Mouse (Mus musculus): Measurements from ENCODE around the gene Krtap1-5. TPM values are rescaled to one million over a fixed set of nuclear protein-coding genes. Genes with fewer than 3 reads are reported as not detected.

Gene Krtap1-5
- polyA plus RNA-seq, 1 experiment from 2014 or later: not detected

Other genes with a start within 250 kb of the Krtap1-5 start
- 0.27 and 0.30 TPM in 2 replicates for gene Krt26, start 243.1 kb downstream of the Krtap1-5 start, polyA plus RNA-seq (2016; fragmentation: Nextera tagmentation; extraction: Ambion mirVana)
- not detected in 2 replicates for gene Krt27, start 229.9 kb downstream of the Krtap1-5 start, polyA plus RNA-seq (2016; fragmentation: Nextera tagmentation; extraction: Ambion mirVana)
- gene Krt28, start 206.1 kb downstream of the Krtap1-5 start, polyA plus RNA-seq (2016; fragmentation: Nextera tagmentation; extraction: Ambion mirVana): 0.21 and 0.27 TPM in 2 replicates
- 32.7 and 39.8 TPM in 2 replicates for gene Krt10, start 191.7 kb downstream of the Krtap1-5 start, polyA plus RNA-seq (2016; fragmentation: Nextera tagmentation; extraction: Ambion mirVana)
- 0.12 TPM in 1 of 2 replicates, not detected in the other for gene Krt12, start 158.8 kb downstream of the Krtap1-5 start, polyA plus RNA-seq (2016; fragmentation: Nextera tagmentation; extraction: Ambion mirVana)
- 0.35 TPM in 2 replicates for gene Krt20, start 142.9 kb downstream of the Krtap1-5 start, polyA plus RNA-seq (2016; fragmentation: Nextera tagmentation; extraction: Ambion mirVana)
- gene Krt23, start 87.9 kb downstream of the Krtap1-5 start, polyA plus RNA-seq (2016; fragmentation: Nextera tagmentation; extraction: Ambion mirVana): 0.22 TPM in 1 of 2 replicates, not detected in the other
- gene Krt39, start 59.7 kb downstream of the Krtap1-5 start, polyA plus RNA-seq (2016; fragmentation: Nextera tagmentation; extraction: Ambion mirVana): not detected in 2 replicates
- gene Krt40, start 37.9 kb downstream of the Krtap1-5 start, polyA plus RNA-seq (2016; fragmentation: Nextera tagmentation; extraction: Ambion mirVana): not detected in 2 replicates
- gene Krtap3-3, start 30.2 kb downstream of the Krtap1-5 start, polyA plus RNA-seq (2016; fragmentation: Nextera tagmentation; extraction: Ambion mirVana): not detected in 2 replicates
- not detected in 2 replicates for gene Krtap3-2, start 24.2 kb downstream of the Krtap1-5 start, polyA plus RNA-seq (2016; fragmentation: Nextera tagmentation; extraction: Ambion mirVana)
- not detected in 2 replicates for gene Gm11939, start 21.6 kb downstream of the Krtap1-5 start, polyA plus RNA-seq (2016; fragmentation: Nextera tagmentation; extraction: Ambion mirVana)
- not detected in 2 replicates for gene Krtap3-1, start 14.4 kb downstream of the Krtap1-5 start, polyA plus RNA-seq (2016; fragmentation: Nextera tagmentation; extraction: Ambion mirVana)
- not detected in 2 replicates for gene Krtap1-4, start 2.6 kb upstream of the Krtap1-5 start, polyA plus RNA-seq (2016; fragmentation: Nextera tagmentation; extraction: Ambion mirVana)
- not detected in 2 replicates for gene Krtap1-3, start 10.3 kb upstream of the Krtap1-5 start, polyA plus RNA-seq (2016; fragmentation: Nextera tagmentation; extraction: Ambion mirVana)
- not detected in 2 replicates for gene Krtap9-3, start 17.1 kb upstream of the Krtap1-5 start, polyA plus RNA-seq (2016; fragmentation: Nextera tagmentation; extraction: Ambion mirVana)
- not detected in 2 replicates for gene Gm11938, start 22.3 kb upstream of the Krtap1-5 start, polyA plus RNA-seq (2016; fragmentation: Nextera tagmentation; extraction: Ambion mirVana)
- not detected in 2 replicates for gene Gm11937, start 29.2 kb upstream of the Krtap1-5 start, polyA plus RNA-seq (2016; fragmentation: Nextera tagmentation; extraction: Ambion mirVana)
- not detected in 2 replicates for gene Krtap2-4, start 33.8 kb upstream of the Krtap1-5 start, polyA plus RNA-seq (2016; fragmentation: Nextera tagmentation; extraction: Ambion mirVana)
- gene Gm11562, start 39.4 kb upstream of the Krtap1-5 start, polyA plus RNA-seq (2016; fragmentation: Nextera tagmentation; extraction: Ambion mirVana): not detected in 2 replicates
- gene Krtap4-1, start 47.2 kb upstream of the Krtap1-5 start, polyA plus RNA-seq (2016; fragmentation: Nextera tagmentation; extraction: Ambion mirVana): not detected in 2 replicates
- not detected in 2 replicates for gene Krtap4-2, start 54.1 kb upstream of the Krtap1-5 start, polyA plus RNA-seq (2016; fragmentation: Nextera tagmentation; extraction: Ambion mirVana)
- gene Krtap4-7, start 63.1 kb upstream of the Krtap1-5 start, polyA plus RNA-seq (2016; fragmentation: Nextera tagmentation; extraction: Ambion mirVana): not detected in 2 replicates
- gene Gm11555, start 69.2 kb upstream of the Krtap1-5 start, polyA plus RNA-seq (2016; fragmentation: Nextera tagmentation; extraction: Ambion mirVana): not detected in 2 replicates
- not detected in 2 replicates for gene Gm11563, start 77.9 kb upstream of the Krtap1-5 start, polyA plus RNA-seq (2016; fragmentation: Nextera tagmentation; extraction: Ambion mirVana)
- not detected in 2 replicates for gene Krtap4-6, start 84.9 kb upstream of the Krtap1-5 start, polyA plus RNA-seq (2016; fragmentation: Nextera tagmentation; extraction: Ambion mirVana)
- gene Gm14190, start 109.7 kb upstream of the Krtap1-5 start, polyA plus RNA-seq (2016; fragmentation: Nextera tagmentation; extraction: Ambion mirVana): not detected in 2 replicates
- gene Gm14180, start 153.3 kb upstream of the Krtap1-5 start, polyA plus RNA-seq (2016; fragmentation: Nextera tagmentation; extraction: Ambion mirVana): not detected in 2 replicates
- not detected in 2 replicates for gene Gm11595, start 191.9 kb upstream of the Krtap1-5 start, polyA plus RNA-seq (2016; fragmentation: Nextera tagmentation; extraction: Ambion mirVana)
- gene Krtap4-8, start 199.7 kb upstream of the Krtap1-5 start, polyA plus RNA-seq (2016; fragmentation: Nextera tagmentation; extraction: Ambion mirVana): not detected in 2 replicates
- not detected in 2 replicates for gene Krtap4-9, start 204.2 kb upstream of the Krtap1-5 start, polyA plus RNA-seq (2016; fragmentation: Nextera tagmentation; extraction: Ambion mirVana)
- not detected in 2 replicates for gene Gm11596, start 212.5 kb upstream of the Krtap1-5 start, polyA plus RNA-seq (2016; fragmentation: Nextera tagmentation; extraction: Ambion mirVana)
- not detected in 2 replicates for gene Gm11569, start 217.9 kb upstream of the Krtap1-5 start, polyA plus RNA-seq (2016; fragmentation: Nextera tagmentation; extraction: Ambion mirVana)
- not detected in 2 replicates for gene Gm11554, start 223.4 kb upstream of the Krtap1-5 start, polyA plus RNA-seq (2016; fragmentation: Nextera tagmentation; extraction: Ambion mirVana)
- gene Krtap4-13, start 228.9 kb upstream of the Krtap1-5 start, polyA plus RNA-seq (2016; fragmentation: Nextera tagmentation; extraction: Ambion mirVana): not detected in 2 replicates
- not detected in 2 replicates for gene Gm11564, start 234.7 kb upstream of the Krtap1-5 start, polyA plus RNA-seq (2016; fragmentation: Nextera tagmentation; extraction: Ambion mirVana)

Data from hindbrain, embryonic 12.5 days (tissue).